Mouse (Mus musculus): ENCODE data around the gene Tmed2. TPM values are rescaled to one million over a fixed set of nuclear protein-coding genes. Genes with fewer than 3 reads are reported as not detected.

The Tmed2 gene
- polyA plus RNA-seq, 1 experiment from 2014 or later = 561 TPM

DNA sequence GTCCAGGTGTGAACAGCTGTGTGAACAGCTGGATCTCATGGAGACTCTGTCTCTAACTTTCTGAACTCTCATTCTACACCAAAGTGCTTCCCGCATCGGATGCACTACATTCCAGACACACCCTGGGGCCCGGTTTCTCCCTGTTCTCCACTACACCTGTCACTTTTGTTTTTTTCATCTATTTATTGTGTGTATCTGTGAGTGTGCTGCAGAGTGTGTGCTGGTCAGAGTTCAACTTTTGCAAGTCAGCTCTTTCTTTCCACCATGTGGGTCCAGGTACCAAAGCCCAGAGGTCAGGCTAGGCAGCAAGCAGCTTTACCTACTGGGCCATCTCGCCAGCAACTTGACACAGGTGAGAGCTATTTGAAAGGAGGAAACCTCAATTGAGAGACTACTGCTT lies 35.3 kb upstream of the Tmed2 start:
- DNase-seq (ENCODE audit: low spot score) = no peak
- H3K4me3 ChIP-seq (replicated peaks; ENCODE audit: low read depth, low read length) = no peak overlapping the region
- WGBS = 83% methylated on average over 4 of the region's 4 CpGs
- H3K27ac ChIP-seq = no peak overlapping the region
- no peak overlapping the region for H3K9ac ChIP-seq (ENCODE audit: low read depth, low read length)
- H3K4me1 ChIP-seq (replicated peaks; ENCODE audit: insufficient read depth, low read length) = no peaks in the 10 kb centered on the region; the same call in 1 of the 2 replicates
- no peak for TF ChIP-seq CTCF (IDR thresholded peaks at IDR 0.05; ENCODE audit: low read depth)
- ATAC-seq (replicated peaks; ENCODE audit: low FRiP score, low read depth) = no peak
- H3K9me3 ChIP-seq (replicated peaks; ENCODE audit: low read length) = no peaks in the 10 kb centered on the region
- no peak overlapping the region for H3K4me2 ChIP-seq (ENCODE audit: low read length)
- H3K36me3 ChIP-seq (ENCODE audit: insufficient read depth, low read length) = peaks cover 26% of the 10 kb centered on the region
- H3K27me3 ChIP-seq (ENCODE audit: insufficient read depth, low read length) = no peaks in the 10 kb centered on the region

DNA sequence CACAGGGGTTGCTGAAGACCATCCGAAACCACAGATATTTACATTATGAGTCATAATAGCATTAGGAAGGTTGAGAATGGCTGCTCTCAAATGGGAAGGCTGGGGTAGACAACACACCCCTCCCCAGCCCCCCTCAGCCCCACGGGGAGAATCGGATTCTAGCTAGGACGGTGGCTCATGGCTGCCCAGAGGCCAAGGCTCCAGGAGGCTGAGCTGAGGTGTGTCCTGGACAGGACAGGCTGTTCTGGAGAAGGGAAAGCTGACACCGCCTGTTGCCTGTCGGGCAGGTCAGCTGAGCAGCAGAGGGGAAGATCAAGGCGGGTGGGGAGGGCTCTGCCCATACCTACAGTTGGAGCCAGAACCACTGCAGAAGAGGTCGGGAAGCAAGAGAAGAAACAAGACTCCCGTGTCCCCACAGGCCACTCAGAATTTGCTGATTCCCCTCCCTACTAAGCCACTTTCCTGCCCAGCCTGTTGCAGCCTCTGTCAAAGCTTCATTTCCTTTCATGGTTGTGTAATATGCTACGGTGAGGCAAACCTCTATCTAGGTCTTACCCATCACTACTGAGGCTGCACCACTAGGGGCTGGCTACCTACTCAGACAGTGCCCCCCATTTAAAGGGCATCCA lies 33.6 kb upstream of the Tmed2 start:
- peaks cover 14% of the 10 kb centered on the region for H3K36me3 ChIP-seq (ENCODE audit: insufficient read depth, low read length)
- no peak overlapping the region for H3K4me2 ChIP-seq (ENCODE audit: low read length)
- H3K4me3 ChIP-seq (replicated peaks; ENCODE audit: low read depth, low read length) = no peak overlapping the region
- 34% methylated on average over 10 of the region's 10 CpGs for WGBS
- H3K9ac ChIP-seq (ENCODE audit: low read depth, low read length) = no peak overlapping the region
- DNase-seq (ENCODE audit: low spot score) (no peak), ATAC-seq (replicated peaks; ENCODE audit: low FRiP score, low read depth) (no peak; the same call in 1 of the 2 replicates)
- H3K27me3 ChIP-seq (ENCODE audit: insufficient read depth, low read length) = no peaks in the 10 kb centered on the region
- H3K9me3 ChIP-seq (replicated peaks; ENCODE audit: low read length) = no peaks in the 10 kb centered on the region
- H3K4me1 ChIP-seq (replicated peaks; ENCODE audit: insufficient read depth, low read length) = no peaks in the 10 kb centered on the region; the same call in 1 of the 2 replicates
- TF ChIP-seq CTCF (IDR thresholded peaks at IDR 0.05; ENCODE audit: low read depth) = no peak
- H3K27ac ChIP-seq = 0 out of 2 replicates have a peak overlapping the region, but pooled peaks have one; percentile 2

DNA sequence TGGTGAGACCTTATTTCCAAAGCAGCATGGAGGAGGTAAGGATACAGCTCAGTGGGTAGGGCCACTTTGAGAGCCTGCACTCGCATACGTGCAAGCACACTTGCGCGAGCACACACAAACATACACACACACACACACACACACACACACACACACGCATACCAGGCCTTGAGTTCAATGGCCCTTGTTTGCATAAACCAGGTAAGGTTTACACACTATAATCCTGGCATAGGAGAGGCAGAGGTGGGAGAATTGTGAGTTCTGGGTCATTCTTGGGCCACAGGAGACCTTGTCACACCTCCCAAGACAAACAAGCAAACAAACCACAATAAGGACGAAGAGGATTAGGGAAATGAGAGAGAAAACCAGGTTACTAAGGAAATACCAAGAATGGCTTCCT lies 31.3 kb upstream of the Tmed2 start:
- no peak for TF ChIP-seq CTCF (IDR thresholded peaks at IDR 0.05; ENCODE audit: low read depth)
- H3K9ac ChIP-seq (ENCODE audit: low read depth, low read length) = no peak overlapping the region
- no peaks in the 10 kb centered on the region for H3K9me3 ChIP-seq (replicated peaks; ENCODE audit: low read length)
- peak overlapping the region; percentile 19; the same call in 1 of the 2 replicates for H3K27ac ChIP-seq
- 82% methylated on average over 6 of the region's 6 CpGs for WGBS
- no peak overlapping the region for H3K4me2 ChIP-seq (ENCODE audit: low read length)
- no peaks in the 10 kb centered on the region for H3K27me3 ChIP-seq (ENCODE audit: insufficient read depth, low read length)
- H3K36me3 ChIP-seq (ENCODE audit: insufficient read depth, low read length) = peaks cover 8% of the 10 kb centered on the region
- H3K4me1 ChIP-seq (replicated peaks; ENCODE audit: insufficient read depth, low read length) = no peaks in the 10 kb centered on the region; the same call in 1 of the 2 replicates
- ATAC-seq (replicated peaks; ENCODE audit: low FRiP score, low read depth) = no peak
- no peak for DNase-seq (ENCODE audit: low spot score)
- H3K4me3 ChIP-seq (replicated peaks; ENCODE audit: low read depth, low read length) = no peak overlapping the region

- WGBS = 57% methylated on average over 12 of the region's 12 CpGs
- Histone ChIP-seq H3K4me2 (ENCODE audit: low read length) (no peak overlapping the region), H3K36me3 (ENCODE audit: insufficient read depth, low read length) (peaks cover 13% of the 10 kb centered on the region), H3K27me3 (ENCODE audit: insufficient read depth, low read length) (no peaks in the 10 kb centered on the region), H3K9me3 (replicated peaks; ENCODE audit: low read length) (no peaks in the 10 kb centered on the region), H3K9ac (ENCODE audit: low read depth, low read length) (no peak overlapping the region), H3K4me3 (replicated peaks; ENCODE audit: low read depth, low read length) (no peak overlapping the region), H3K27ac (peak overlapping the region; percentile 19; the same call in 1 of the 2 replicates), H3K4me1 (replicated peaks; ENCODE audit: insufficient read depth, low read length) (no peaks in the 10 kb centered on the region; the same call in 1 of the 2 replicates)
- DNase-seq (ENCODE audit: low spot score) (peak; percentile 37), ATAC-seq (replicated peaks; ENCODE audit: low FRiP score, low read depth) (no peak; the same call in 1 of the 2 replicates)
- no peak for TF ChIP-seq CTCF (IDR thresholded peaks at IDR 0.05; ENCODE audit: low read depth)
These were observed 30.7 kb upstream of the Tmed2 start for GRCm38 (mm10) chr5:124509742-124510237.

GRCm38 (mm10) chr5:124510536-124511050 lies 29.9 kb upstream of the Tmed2 start:
- TF ChIP-seq CTCF (IDR thresholded peaks at IDR 0.05; ENCODE audit: low read depth) = no peak

DNA sequence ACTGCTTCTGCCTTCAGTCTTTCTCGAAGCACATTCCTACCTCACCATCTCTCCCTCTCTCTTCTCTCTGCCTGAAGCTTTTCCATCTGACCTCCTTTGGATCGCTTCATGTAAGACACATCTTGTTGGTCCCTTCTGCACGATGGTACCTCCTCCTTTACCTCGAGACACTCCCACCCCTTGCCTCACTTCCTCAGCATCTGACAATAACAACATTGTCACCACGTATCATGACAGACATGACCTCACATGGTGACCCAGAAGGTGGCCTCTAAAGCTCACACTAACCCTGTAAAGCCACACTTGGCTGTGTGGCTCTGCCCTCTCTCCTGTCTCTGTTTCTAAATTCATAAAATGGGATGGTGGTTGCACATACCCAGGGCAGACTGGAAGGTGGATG lies 24.7 kb upstream of the Tmed2 start:
- no peak for TF ChIP-seq CTCF (IDR thresholded peaks at IDR 0.05; ENCODE audit: low read depth)
- no peaks in the 10 kb centered on the region for H3K4me1 ChIP-seq (replicated peaks; ENCODE audit: insufficient read depth, low read length)
- H3K27me3 ChIP-seq (ENCODE audit: insufficient read depth, low read length) = no peaks in the 10 kb centered on the region
- H3K4me2 ChIP-seq (ENCODE audit: low read length) = no peak overlapping the region
- no peak overlapping the region for H3K4me3 ChIP-seq (replicated peaks; ENCODE audit: low read depth, low read length)
- no peak overlapping the region for H3K27ac ChIP-seq
- ATAC-seq (replicated peaks; ENCODE audit: low FRiP score, low read depth) (no peak), DNase-seq (ENCODE audit: low spot score) (no peak)
- peaks cover 27% of the 10 kb centered on the region for H3K36me3 ChIP-seq (ENCODE audit: insufficient read depth, low read length)
- no peak overlapping the region for H3K9ac ChIP-seq (ENCODE audit: low read depth, low read length)
- no peaks in the 10 kb centered on the region for H3K9me3 ChIP-seq (replicated peaks; ENCODE audit: low read length)
- 85% methylated on average over 5 of the region's 5 CpGs for WGBS

More at GRCm38 (mm10) chr5:124510536-124511050, 29.9 kb upstream of the Tmed2 start:
- no peak overlapping the region for H3K9ac ChIP-seq (ENCODE audit: low read depth, low read length)
- 88% methylated on average over 10 of the region's 10 CpGs for WGBS
- H3K27me3 ChIP-seq (ENCODE audit: insufficient read depth, low read length) = no peaks in the 10 kb centered on the region
- H3K9me3 ChIP-seq (replicated peaks; ENCODE audit: low read length) = no peaks in the 10 kb centered on the region
- DNase-seq (ENCODE audit: low spot score) (no peak), ATAC-seq (replicated peaks; ENCODE audit: low FRiP score, low read depth) (no peak)
- H3K36me3 ChIP-seq (ENCODE audit: insufficient read depth, low read length) = peaks cover 17% of the 10 kb centered on the region; the same call in 1 of the 2 replicates
- no peak overlapping the region for H3K4me3 ChIP-seq (replicated peaks; ENCODE audit: low read depth, low read length)
- H3K4me1 ChIP-seq (replicated peaks; ENCODE audit: insufficient read depth, low read length) = no peaks in the 10 kb centered on the region; the same call in 1 of the 2 replicates
- no peak overlapping the region for H3K4me2 ChIP-seq (ENCODE audit: low read length)
- no peak overlapping the region for H3K27ac ChIP-seq

Data from kidney, postnatal 0 days (tissue).